Mouse (Mus musculus): ENCODE data around the gene Ppp4r3a.

DNA sequence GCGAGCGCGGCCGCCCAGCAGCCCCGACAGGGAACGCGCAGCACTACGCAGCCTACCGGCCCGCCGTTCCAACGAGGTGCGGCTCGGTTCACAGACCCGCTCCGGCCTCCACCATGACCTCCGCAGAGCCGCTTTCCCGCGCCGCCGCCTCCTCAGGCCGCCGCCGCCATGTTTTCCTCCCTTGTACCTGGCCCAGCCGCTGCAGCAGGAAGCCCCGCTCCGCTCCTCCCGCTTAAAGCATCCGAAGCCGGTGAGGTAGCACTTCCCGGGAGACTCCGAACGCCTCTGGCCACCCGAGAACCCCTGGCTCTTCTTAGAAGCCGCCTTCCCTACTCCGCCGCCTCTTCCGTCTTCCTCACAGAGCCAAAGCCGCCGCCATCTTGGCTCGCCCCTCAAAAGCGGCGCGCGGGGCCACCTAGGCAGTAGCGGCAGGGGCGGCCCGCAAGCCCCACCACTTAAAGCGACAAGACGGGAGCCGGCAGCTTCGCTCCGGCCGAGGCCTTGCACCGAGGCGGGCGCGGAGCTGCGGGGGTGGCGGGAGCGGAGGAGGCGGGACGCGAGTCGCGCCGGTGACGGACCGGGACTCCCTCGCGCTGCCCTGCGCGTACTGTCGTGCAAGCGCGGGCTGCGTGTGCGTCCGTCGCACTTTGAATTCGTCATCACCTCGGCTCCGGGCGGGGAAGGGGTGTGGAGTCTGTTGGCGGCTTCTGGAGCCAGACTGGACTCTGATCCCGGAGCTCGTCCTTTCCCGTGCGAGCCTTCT lies at the start of gene Ppp4r3a:
- TF ChIP-seq MYOD1 (IDR thresholded peaks at IDR 0.05; ENCODE audit: control insufficient read depth in 1 of 3, insufficient read length in 2 of 3, low read depth in 2 of 3) (peak in 1 of 3 experiments; percentile 67), MAX (IDR thresholded peaks at IDR 0.05; ENCODE audit: low read depth) (no peak), TCF12 (IDR thresholded peaks at IDR 0.05; ENCODE audit: insufficient read depth, poor library complexity, severe bottlenecking) (no peak), E2F4 (IDR thresholded peaks at IDR 0.05; ENCODE audit: insufficient read depth) (peak; percentile 61), POLR2A (IDR thresholded peaks at IDR 0.05; ENCODE audit: insufficient read length, low read depth) (peak; percentile 98), POLR2AphosphoS2 (IDR thresholded peaks at IDR 0.05; ENCODE audit: insufficient read length, low read depth) (peak; percentile 97), SRF (IDR thresholded peaks at IDR 0.05; ENCODE audit: control insufficient read depth, insufficient read length, low read depth) (peak; percentile 89), MYOG (IDR thresholded peaks at IDR 0.05; ENCODE audit: control insufficient read depth in 1 of 3, insufficient read depth in 1 of 3, insufficient read length in 2 of 3, low read depth in 2 of 3) (peak in 1 of 3 experiments; percentile 47), USF1 (IDR thresholded peaks at IDR 0.05; ENCODE audit: low read depth) (no peak), CEBPB (IDR thresholded peaks at IDR 0.05; ENCODE audit: insufficient read depth, poor library complexity, severe bottlenecking) (no peak), TCF3 (IDR thresholded peaks at IDR 0.05; ENCODE audit: insufficient read length, low read depth) (no peak)

All from myocyte (in vitro differentiated cells).